Mouse (Mus musculus) limb, embryonic 11.5 days (tissue): ENCODE results near the gene Slc34a2. TPM values are rescaled to one million over a fixed set of nuclear protein-coding genes. Genes with fewer than 3 reads are reported as not detected.

ENCODE experiments used
- ATAC-seq: fragments of 200-750 bp; cut with Nextera tagmentation; 2 replicates; pipeline ENCODE4 v1.8.0; 2017; ENCODE audit warnings: low read depth; ENCODE audit not compliant: insufficient number of reproducible peaks, low FRiP score, low TSS enrichment
- DNase-seq: peaks from one replicate; pipeline ENCODE4 v3.0.0-alpha.2; 2015; ENCODE audit warnings: low spot score
- H3K27ac ChIP-seq: fragments of 300-500 bp; sonication (generic); replicated peaks from 2 replicates; pipeline ENCODE4 v1.5.1; 2014; ENCODE audit warnings: low read depth, mild to moderate bottlenecking, low read length
- H3K27me3 ChIP-seq: fragments of 300-500 bp; sonication (generic); 2 replicates; pipeline ENCODE4 v1.6.1; 2014; ENCODE audit warnings: mild to moderate bottlenecking, low read length, mixed read lengths; ENCODE audit not compliant: control insufficient read depth, insufficient read depth
- H3K36me3 ChIP-seq: fragments of 300-500 bp; sonication (generic); 2 replicates; pipeline ENCODE4 v1.6.1; 2014; ENCODE audit warnings: mild to moderate bottlenecking, low read length, moderate library complexity, mixed read lengths; ENCODE audit not compliant: control insufficient read depth, insufficient read depth
- H3K4me1 ChIP-seq: fragments of 300-500 bp; sonication (generic); 2 replicates; pipeline ENCODE4 v1.6.1; 2014; ENCODE audit warnings: low read length, mixed read lengths; ENCODE audit not compliant: control insufficient read depth, insufficient read depth
- H3K4me2 ChIP-seq: fragments of 300-500 bp; sonication (generic); 2 replicates; pipeline ENCODE4 v1.6.1; 2014; ENCODE audit warnings: low read depth, mild to moderate bottlenecking, moderate library complexity; ENCODE audit not compliant: severe bottlenecking
- H3K4me3 ChIP-seq: fragments of 300-500 bp; sonication (generic); 2 replicates; pipeline ENCODE4 v1.5.1; 2014; ENCODE audit warnings: low read depth, low read length
- H3K9ac ChIP-seq: fragments of 300-500 bp; sonication (generic); 2 replicates; pipeline ENCODE4 v1.6.1; 2014; ENCODE audit warnings: mild to moderate bottlenecking, low read length
- H3K9me3 ChIP-seq: fragments of 300-500 bp; sonication (generic); 2 replicates; pipeline ENCODE4 v1.6.1; 2016; ENCODE audit warnings: low read length; ENCODE audit not compliant: control insufficient read depth
- WGBS: fragments of 180-500 bp; shearing (Covaris S2); extraction: QIAGEN DNeasy Blood & Tissue Kit; methylation state at CpG from one replicate; pipeline ENCODE4 v1.1.7; 2014; 5-methylcytosine and 5-hydroxymethylcytosine counted together
- polyA plus RNA-seq: library from polyadenylated mRNA; unstranded; fragments of >200 nt; fragmentation: Nextera tagmentation; extraction: Ambion mirVana; gene quantifications from 2 replicates; pipeline ENCODE4 v1.2.1, GENCODE M21; 2014

Slc34a2 gene
- polyA plus RNA-seq, 1 experiment from 2014 or later = not detected

- no peak overlapping the region for H3K4me2 ChIP-seq
- no peaks in the 10 kb centered on the region for H3K9me3 ChIP-seq
- H3K4me1 ChIP-seq = no peaks in the 10 kb centered on the region
- DNase-seq = no peak
- H3K9ac ChIP-seq = no peak overlapping the region
- ATAC-seq = no peak
- H3K27me3 ChIP-seq = no peaks in the 10 kb centered on the region
- WGBS = 95% methylated on average over 6 of the region's 6 CpGs
- no peak overlapping the region for H3K27ac ChIP-seq
- no peaks in the 10 kb centered on the region for H3K36me3 ChIP-seq
- no peak overlapping the region for H3K4me3 ChIP-seq
Observed at GRCm38 (mm10) chr5:52998097-52998760, 39.7 kb upstream of the Slc34a2 start.

DNA sequence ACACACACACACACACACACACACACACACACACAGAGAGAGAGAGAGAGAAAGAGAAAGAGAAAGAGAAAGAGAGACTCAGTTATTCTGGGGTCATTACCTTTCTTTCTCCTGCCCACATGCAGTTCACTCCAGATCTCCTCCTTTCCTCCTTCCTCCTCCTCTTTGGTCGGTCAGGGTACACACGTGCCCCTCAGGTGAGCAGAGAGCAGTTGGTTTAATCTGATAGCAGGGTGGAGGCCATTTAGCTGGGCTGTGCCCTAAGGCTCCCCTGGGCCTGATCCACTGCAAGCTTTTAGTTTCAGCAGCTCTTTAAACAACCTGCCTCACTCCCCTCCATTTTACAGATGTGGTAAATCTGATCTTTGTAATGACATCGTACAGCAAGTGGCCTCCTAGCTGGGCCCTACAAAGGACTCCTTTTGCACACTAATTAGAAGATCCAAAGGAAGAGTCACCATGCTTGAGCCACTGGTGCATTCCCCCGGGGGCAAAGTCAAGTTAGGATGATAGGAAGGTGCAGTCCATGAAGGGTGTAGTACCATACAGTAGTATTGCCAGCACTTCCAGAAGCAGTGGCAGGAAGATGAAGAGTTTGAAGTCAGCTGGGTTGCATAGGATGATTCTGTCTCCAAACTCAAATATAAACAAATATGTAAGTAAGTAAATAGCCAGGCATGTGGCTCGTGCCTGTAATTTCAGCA, 37.6 kb upstream of the Slc34a2 start:
- no peak for DNase-seq
- WGBS = 79% methylated on average over 5 of the region's 5 CpGs
- Histone ChIP-seq H3K27me3 (no peaks in the 10 kb centered on the region), H3K4me2 (no peak overlapping the region), H3K9me3 (no peaks in the 10 kb centered on the region), H3K4me3 (no peak overlapping the region), H3K27ac (no peak overlapping the region), H3K36me3 (no peaks in the 10 kb centered on the region), H3K9ac (no peak overlapping the region), H3K4me1 (no peaks in the 10 kb centered on the region)
- ATAC-seq = no peak

GRCm38 (mm10) chr5:53002599-53003203, 35.2 kb upstream of the Slc34a2 start:
- Histone ChIP-seq H3K9me3 (no peaks in the 10 kb centered on the region), H3K4me1 (no peaks in the 10 kb centered on the region), H3K27me3 (no peaks in the 10 kb centered on the region), H3K4me2 (no peak overlapping the region), H3K4me3 (no peak overlapping the region), H3K27ac (no peak overlapping the region), H3K36me3 (no peaks in the 10 kb centered on the region), H3K9ac (no peak overlapping the region)
- WGBS = 79% methylated on average over 8 of the region's 8 CpGs
- ATAC-seq (no peak), DNase-seq (no peak)

DNA sequence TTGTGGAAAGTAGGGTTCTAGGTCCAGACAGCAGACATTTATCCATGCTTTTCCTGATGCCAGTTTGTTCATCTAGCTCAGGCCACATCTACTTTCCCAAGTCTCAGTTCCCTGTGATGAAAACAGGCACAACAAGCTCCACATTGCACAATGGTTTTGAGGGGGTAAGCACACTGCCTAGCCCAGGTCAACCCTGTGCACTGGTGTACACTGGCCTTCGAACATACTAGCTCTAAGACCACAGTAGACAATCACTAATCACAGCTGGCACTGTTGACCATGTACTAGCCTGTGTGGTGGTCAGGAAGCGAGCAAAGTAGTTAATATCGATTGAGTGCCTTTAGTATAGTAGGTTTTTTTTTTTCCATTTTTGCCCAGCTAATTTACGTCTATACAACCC, 34.4 kb upstream of the Slc34a2 start:
- Histone ChIP-seq H3K27me3 (no peaks in the 10 kb centered on the region), H3K27ac (no peak overlapping the region), H3K9ac (no peak overlapping the region), H3K4me3 (no peak overlapping the region), H3K4me1 (no peaks in the 10 kb centered on the region), H3K4me2 (no peak overlapping the region), H3K9me3 (no peaks in the 10 kb centered on the region), H3K36me3 (no peaks in the 10 kb centered on the region)
- WGBS = 80% methylated on average over 4 of the region's 4 CpGs
- DNase-seq = no peak
- ATAC-seq = no peak

- H3K36me3 ChIP-seq = no peaks in the 10 kb centered on the region
- WGBS = 81% methylated on average over 3 of the region's 3 CpGs
- ATAC-seq (no peak), DNase-seq (no peak)
- H3K27me3 ChIP-seq = no peaks in the 10 kb centered on the region
- H3K4me1 ChIP-seq = no peaks in the 10 kb centered on the region
- no peak overlapping the region for H3K9ac ChIP-seq
- H3K9me3 ChIP-seq = no peaks in the 10 kb centered on the region
- H3K4me3 ChIP-seq = no peak overlapping the region
- no peak overlapping the region for H3K4me2 ChIP-seq
- H3K27ac ChIP-seq = no peak overlapping the region
Observed at GRCm38 (mm10) chr5:53003981-53004380, 33.9 kb upstream of the Slc34a2 start.

DNA sequence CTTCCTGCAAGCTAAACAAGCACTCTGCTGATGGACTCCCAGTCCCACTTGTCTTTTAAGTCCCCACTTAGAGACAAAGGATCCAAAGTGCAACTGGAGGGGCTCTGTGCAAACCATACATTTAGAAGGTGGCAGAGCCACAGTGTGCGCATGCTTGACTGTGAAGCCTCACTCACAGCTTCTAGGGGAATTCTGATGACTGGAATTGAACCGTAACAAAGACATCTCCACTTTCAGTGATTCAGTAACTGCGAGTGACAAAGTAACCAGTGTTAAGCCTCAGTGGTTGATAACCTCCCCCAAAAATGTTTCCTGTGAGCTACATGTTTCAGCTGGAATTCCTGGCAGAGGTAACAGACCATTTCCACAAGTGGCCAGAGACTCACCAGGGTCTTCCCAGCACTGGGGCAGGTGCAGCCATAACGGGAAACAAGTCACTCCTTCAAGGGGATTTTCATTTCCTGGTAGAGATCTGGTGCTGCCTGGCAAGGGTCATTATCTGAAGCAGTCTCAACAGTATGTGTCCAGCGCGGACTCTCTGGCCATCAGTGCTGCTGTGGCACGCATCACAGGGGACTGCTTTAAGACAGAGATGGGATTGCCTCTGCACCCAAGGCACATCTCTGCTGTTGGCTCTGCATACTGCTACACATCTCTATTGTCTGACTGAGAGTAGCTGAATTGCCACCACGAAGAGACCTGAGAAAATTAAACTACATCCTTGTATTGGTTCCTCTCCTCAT, 28.7 kb upstream of the Slc34a2 start:
- Histone ChIP-seq H3K4me3 (no peak overlapping the region), H3K27me3 (no peaks in the 10 kb centered on the region), H3K9me3 (no peaks in the 10 kb centered on the region), H3K4me1 (no peaks in the 10 kb centered on the region; the same call in 1 of the 2 replicates), H3K9ac (no peak overlapping the region), H3K36me3 (no peaks in the 10 kb centered on the region), H3K4me2 (no peak overlapping the region), H3K27ac (no peak overlapping the region)
- ATAC-seq (no peak), DNase-seq (no peak)
- 83% methylated on average over 8 of the region's 8 CpGs for WGBS

DNA sequence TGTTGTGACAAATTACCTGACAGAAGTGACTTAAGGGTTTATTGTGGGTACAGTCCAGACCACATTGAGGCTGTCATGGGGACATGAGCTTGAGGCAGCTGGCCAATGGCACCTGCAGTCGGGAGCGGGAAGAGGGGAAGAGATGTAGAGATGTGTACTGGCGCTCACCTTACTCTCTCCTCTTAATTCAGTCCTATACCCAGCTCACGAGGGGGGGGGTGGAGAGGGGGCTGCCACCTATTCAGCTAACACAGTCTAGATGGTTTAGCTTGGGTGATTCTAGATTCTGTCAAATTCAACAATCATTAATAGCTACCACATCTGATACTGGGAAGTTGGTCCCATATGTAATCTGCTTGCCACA, 28.1 kb upstream of the Slc34a2 start:
- Histone ChIP-seq H3K4me3 (no peak overlapping the region), H3K9ac (no peak overlapping the region), H3K27me3 (no peaks in the 10 kb centered on the region), H3K4me1 (no peaks in the 10 kb centered on the region; the same call in 1 of the 2 replicates), H3K27ac (no peak overlapping the region), H3K4me2 (no peak overlapping the region), H3K9me3 (no peaks in the 10 kb centered on the region), H3K36me3 (no peaks in the 10 kb centered on the region)
- ATAC-seq (no peak), DNase-seq (no peak)
- WGBS = 82% methylated on average over 4 of the region's 4 CpGs

DNA sequence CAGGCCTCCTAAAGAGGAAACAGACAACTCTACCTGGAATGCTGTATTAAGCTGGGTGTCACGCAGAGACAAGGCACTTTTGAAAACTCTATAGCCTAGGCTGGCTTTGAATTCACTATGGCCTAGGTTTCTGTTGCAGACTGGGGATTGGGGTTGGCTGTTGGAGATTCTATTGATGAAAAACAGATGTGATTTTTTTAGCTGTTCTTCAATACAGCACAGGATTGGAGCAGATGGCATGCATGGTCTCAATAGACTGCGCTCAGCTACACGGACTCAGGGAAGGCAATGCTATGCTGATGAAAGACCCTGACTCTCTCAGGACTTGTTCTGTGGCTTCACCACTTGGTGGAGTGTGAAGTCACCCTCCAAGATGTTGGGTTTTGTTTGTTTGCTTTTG, 26.6 kb upstream of the Slc34a2 start:
- no peaks in the 10 kb centered on the region for H3K27me3 ChIP-seq
- DNase-seq (peak; percentile 30), ATAC-seq (peak; percentile 72; the same call in 1 of the 2 replicates)
- no peaks in the 10 kb centered on the region for H3K36me3 ChIP-seq
- no peak overlapping the region for H3K4me2 ChIP-seq
- no peak overlapping the region for H3K27ac ChIP-seq
- no peaks in the 10 kb centered on the region; the same call in 1 of the 2 replicates for H3K4me1 ChIP-seq
- H3K9me3 ChIP-seq = no peaks in the 10 kb centered on the region
- 41% methylated on average over 3 of the region's 3 CpGs for WGBS
- H3K9ac ChIP-seq = no peak overlapping the region
- H3K4me3 ChIP-seq = no peak overlapping the region
